Mouse (Mus musculus) thymus, postnatal 0 days (tissue): Measurements from ENCODE around the gene Kank1. TPM values are rescaled to one million over a fixed set of nuclear protein-coding genes. Genes with fewer than 3 reads are reported as not detected.
A peak's percentile ranks its signal among the peaks of the same experiment; 100 is the strongest.

Experiments
- DNase-seq: peaks from one replicate; pipeline ENCODE4 v3.0.0-alpha.2; 2015; ENCODE audit warnings: low spot score
- polyA plus RNA-seq: library from polyadenylated mRNA; unstranded; fragments of >200 nt; fragmentation: Nextera tagmentation; extraction: Ambion mirVana; gene quantifications from 2 replicates; pipeline ENCODE4 v1.2.1, GENCODE M21; 2015

Gene Kank1
- polyA plus RNA-seq, 1 experiment from 2014 or later, result 3.7 TPM

DNA sequence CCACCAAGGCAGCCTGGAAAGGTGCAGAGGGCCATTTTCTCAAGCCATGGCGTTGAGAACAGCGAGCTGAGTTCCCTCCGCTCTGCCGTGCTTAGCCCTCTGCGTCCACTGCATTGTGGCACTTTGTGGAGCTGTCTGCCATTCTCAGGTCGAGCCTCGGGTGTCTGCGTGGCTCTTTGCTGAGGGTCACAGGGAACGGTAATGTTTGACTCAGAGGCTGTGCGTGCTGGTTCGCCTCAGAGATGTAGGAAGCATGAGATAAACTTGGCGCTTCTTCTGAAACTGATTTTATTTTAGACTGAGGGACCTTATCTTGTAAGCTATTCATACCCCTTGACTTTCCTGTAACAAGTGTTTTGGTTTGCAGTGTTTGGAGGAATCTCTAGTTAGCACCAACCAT is 72.0 kb downstream of the Kank1 start:
- DNase-seq, result no peak

GRCm38 (mm10) chr19:25310989-25311388 is 74.2 kb downstream of the Kank1 start:
- DNase-seq, result peak; percentile 49

- DNase-seq, result no peak
These were observed 74.9 kb downstream of the Kank1 start for GRCm38 (mm10) chr19:25311626-25312025.

DNA sequence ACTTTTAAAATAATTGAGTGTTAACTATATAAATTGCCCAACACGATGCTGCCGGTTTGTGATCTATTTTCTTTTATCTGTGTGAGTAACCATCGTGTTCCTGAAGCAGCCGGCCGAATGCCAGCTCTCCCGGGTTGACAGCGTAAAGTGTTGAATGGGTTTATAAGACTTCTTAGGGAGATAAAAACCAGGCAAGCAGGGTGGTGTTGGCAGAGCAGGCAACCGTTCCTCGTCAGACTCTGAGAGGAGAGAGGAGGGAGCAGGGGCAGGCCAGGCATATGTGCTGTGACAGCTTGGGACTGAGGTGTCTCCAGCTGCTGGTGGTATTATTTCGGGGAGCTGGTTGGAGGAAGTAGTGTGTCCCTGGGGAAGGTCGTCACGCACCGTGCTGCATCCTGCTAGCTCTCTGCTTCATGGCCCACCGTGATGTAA is 78.7 kb downstream of the Kank1 start:
- no peak for DNase-seq

GRCm38 (mm10) chr19:25315993-25316392 is 79.2 kb downstream of the Kank1 start:
- peak; percentile 45 for DNase-seq

GRCm38 (mm10) chr19:25324265-25324664 is 87.5 kb downstream of the Kank1 start:
- DNase-seq, result no peak

DNA sequence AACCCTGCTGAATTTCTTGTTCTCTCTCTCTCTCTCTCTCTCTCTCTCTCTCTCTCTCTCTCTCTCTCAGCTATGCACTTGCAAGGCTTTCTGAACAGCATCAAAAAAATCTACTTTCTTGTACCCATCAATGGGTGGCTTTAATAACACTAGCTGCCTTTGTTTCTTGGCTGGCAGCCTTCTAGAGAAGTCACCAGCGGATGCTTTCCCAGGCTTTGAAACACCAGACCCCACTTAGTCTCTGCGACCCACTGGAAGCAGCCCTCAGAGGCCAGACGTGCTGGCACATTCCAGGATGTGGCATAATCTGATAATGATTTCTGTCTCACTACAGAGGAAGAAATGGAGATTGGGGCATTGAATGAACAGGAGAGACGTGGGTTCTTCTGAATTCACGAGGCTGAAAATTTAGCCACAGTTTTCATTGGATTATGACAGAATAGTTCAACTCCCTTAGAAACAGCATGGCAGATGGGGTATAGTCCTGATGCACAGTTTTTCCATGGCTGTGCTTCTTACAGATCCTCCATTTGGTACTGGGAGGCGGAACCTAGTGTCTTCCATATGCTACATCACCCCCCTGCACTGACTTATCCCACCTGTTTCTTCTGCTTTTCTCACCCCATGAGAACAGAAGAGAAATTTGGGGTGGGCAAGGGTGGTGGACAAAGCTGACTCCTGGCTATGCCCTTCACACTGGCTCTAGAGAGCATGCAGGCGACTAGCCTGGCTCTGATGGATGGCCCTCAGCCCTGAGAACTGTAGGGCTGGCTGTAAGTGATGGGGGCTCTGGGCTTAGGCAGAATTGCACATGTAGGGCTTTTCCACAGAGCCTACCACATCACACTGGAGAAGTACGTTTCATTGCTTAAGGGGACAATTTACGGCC is 88.6 kb downstream of the Kank1 start:
- DNase-seq, result no peak

DNA sequence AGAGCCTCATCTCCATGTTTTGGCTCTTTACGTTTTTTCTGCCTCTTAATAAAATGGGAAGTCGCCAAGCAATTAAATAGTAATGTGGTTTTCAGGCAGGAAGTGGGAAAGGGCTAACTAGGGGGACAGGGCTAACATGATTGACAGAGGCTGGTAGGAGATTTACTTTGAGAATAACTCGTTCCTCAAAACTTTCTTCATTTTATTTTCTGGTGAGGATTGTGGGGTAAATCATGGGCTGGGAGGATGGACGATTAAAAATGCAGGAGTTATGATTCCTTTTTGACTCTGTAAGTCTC is 89.2 kb downstream of the Kank1 start:
- DNase-seq, result no peak

DNA sequence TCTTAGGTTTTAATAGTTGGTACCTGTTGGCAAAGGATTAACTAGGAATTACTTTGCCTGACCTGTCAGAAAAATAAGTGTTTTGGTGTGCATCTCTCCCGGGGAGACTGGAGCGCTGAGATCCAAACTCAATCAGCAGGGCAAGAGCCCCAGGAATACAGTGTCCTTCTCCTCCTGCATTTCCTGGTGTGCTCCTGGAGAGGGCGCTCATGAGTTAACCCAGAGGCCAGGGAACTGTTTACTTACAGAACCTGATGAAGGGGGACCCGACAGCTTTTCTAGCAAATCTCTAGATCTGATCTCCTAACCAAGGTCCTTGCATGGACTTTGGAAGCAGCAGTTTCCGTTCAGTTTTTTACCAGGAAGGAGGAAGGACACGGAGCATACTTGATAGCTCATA is 90.9 kb downstream of the Kank1 start:
- DNase-seq, result no peak

- DNase-seq, result peak; percentile 54
These were observed 97.6 kb downstream of the Kank1 start for GRCm38 (mm10) chr19:25334360-25334759.

- DNase-seq, result no peak
These were observed 100.0 kb downstream of the Kank1 start for GRCm38 (mm10) chr19:25336731-25337130.

- DNase-seq, result peak; percentile 39
These were observed 104.2 kb downstream of the Kank1 start for GRCm38 (mm10) chr19:25340630-25341620.

DNA sequence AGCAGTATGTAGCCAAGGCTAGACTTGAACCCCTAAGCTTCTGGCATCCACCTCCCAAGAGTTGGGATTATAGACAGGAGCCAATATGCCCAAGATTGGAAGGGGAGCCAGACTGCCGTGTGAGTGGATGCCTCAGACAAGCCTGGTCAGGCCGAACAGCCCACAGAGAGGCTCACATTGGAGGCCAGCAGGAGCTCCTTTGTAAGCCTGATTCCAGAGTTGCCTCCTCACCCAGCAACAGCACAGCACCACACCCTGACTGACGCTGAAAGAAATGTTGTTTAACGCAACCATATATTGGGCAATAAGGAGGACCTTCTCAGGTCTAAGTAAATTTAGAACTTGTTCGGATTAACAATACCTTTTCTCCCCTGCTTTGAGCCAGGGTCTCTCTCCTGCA is 105.3 kb downstream of the Kank1 start:
- DNase-seq, result no peak

DNA sequence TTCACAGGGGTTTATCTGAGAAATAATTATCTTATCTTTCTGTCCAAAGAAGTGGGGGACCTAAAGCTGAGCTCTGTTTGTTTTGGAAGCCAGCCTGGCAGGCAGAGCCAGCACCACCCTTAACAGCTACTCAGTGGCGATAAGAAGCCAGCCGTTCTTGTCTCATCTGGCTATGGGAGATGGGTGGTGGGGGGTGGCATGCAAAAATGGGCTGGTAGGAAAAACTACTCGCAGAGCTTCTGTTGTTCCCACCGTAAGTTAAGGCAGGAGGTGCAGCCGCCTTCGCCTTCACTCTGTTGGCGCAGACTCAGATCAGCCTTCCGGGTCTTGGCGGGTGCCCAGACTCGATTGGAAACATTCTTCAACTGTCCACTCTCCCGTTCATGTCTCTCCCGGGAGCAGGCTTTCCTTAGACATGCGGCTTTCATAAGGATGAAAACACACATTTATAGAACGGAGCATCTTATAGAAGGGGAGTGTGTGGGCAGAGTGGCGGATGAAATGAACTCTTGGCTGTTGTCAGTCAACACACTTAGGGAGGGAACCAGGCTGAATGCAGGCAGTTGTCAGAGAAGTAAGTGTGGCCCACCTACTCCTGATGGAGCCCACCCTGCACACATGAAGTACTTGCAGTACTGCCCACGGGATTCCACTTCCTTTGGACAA is 107.0 kb downstream of the Kank1 start:
- no peak for DNase-seq

- DNase-seq, result no peak
These were observed 107.6 kb downstream of the Kank1 start for GRCm38 (mm10) chr19:25344371-25344770.

DNA sequence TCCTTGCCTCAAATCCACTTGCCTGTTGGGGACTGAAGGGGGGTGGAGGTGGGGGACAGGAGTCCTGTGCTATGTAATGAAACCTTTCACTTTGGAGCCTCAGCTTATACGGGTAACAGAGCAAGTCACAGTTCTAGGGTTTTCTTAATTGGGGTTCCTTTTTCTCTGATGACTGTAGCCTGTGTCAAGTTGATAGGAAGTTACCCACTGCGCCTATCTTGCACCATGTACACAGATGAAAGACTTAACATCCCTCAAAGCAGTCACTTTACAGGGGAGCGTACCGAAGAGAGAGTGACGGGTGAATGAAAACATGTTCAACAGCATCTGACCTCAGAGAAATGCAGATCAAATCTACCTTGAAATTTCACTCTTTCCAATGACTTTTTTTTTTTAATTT is 109.2 kb downstream of the Kank1 start:
- no peak for DNase-seq

GRCm38 (mm10) chr19:25347515-25347914 is 110.7 kb downstream of the Kank1 start:
- no peak for DNase-seq

GRCm38 (mm10) chr19:25351257-25351955 is 114.6 kb downstream of the Kank1 start:
- no peak for DNase-seq

- no peak for DNase-seq
These were observed 120.3 kb downstream of the Kank1 start for GRCm38 (mm10) chr19:25357094-25357493.

DNA sequence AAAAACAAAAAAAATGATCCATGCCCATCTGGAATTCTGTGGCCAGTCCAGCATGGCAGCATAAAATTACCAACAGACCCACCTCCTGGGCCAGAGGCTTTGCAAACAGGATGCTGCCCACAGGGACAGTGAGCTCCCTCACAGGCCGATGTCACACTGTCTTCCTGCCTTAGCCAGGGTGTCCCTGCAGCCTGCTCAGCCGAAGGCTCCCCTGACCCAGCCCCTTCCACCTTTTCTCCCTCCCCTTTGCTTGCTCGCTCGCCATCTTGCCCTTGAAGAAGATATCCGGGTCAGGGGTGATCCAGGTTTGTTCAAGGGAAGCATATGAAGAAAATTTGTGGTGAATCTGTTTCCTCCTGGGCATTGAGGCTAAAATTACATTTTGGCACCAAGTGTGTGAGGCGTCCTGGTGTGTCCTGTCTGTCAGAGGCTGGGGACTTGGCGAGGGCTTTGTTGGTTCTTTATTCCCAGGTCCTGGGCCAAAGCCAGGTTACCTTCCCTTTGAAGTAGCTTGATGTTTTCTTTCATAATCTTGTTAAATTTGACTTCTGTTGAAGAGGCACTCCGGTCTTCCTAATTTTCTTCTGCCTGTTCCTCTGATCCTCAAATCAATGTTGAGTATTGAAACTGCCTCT is 121.8 kb downstream of the Kank1 start:
- DNase-seq, result no peak
